Comparison of ENCODE assay signal across 8 mouse cellular contexts in the genomic region with DNA sequence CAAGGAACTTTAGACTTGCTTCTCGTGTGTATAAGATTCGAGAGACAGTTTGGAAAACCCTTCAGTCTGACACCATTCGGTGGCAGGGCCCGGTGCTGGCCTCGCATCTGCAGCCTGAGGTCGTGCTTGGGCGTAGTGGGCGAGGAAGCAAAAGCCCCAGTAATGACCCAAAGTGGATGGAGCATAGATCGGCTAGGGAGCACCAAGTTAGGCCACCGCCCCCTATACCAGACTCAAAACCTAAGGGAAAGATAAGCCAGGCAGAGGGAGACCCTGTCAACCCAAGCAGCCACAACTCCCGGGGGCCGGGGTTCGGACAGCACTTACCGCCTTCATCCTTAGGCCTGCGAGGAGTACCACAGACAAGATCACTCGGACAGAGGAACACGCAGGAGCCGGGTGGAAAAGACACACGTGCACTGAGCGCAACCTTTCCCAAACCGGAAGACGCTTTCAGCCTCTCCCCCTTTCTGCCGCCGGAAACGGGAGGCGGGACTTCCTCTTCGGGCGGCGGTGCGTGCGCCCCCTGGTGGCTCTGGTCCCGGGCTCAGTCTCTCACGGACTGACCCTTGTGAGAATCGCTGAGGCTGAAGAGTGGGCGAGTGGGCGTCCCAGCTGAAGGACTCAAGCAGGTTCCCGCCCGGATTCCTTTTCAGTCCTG. TPM values are rescaled to one million over a fixed set of nuclear protein-coding genes. Genes with fewer than 3 reads are reported as not detected.
DNase-seq lines count a peak whose midpoint lies in the region; ATAC-seq and TF ChIP-seq lines count a peak whose summit lies in the region.

A gene (minus strand): TSS at position 472 of the 661 bp plus-strand sequence.

- ATAC-seq in embryonic facial prominence, embryonic 13.5 days (ENCODE audit: insufficient number of reproducible peaks, insufficient read depth, low FRiP score, low TSS enrichment, low read depth): peak; percentile 90
- peak; percentile 96 for ATAC-seq in limb, embryonic 13.5 days (ENCODE audit: low FRiP score, low read depth)
- peak; percentile 98 for ATAC-seq in midbrain, embryonic 16.5 days

- peak within 1 kb of the TSS; percentile 87 for H3K4me3 ChIP-seq in embryonic facial prominence, embryonic 13.5 days
- H3K4me3 ChIP-seq in heart, adult 2 months: peak within 1 kb of the TSS; percentile 69
- H3K4me3 ChIP-seq in limb, embryonic 13.5 days: peak within 1 kb of the TSS; percentile 80
- peak within 1 kb of the TSS; percentile 89 for H3K4me3 ChIP-seq in midbrain, embryonic 16.5 days (ENCODE audit: low read depth, low read length)

- H3K27me3 ChIP-seq in embryonic facial prominence, embryonic 13.5 days: no peaks in the 10 kb centered on the region
- H3K27me3 ChIP-seq in heart, adult 2 months (ENCODE audit: control insufficient read depth, insufficient read depth, low read length): no peaks in the 10 kb centered on the region
- H3K27me3 ChIP-seq in limb, embryonic 13.5 days: no peaks in the 10 kb centered on the region
- H3K27me3 ChIP-seq in midbrain, embryonic 16.5 days (ENCODE audit: control insufficient read depth, insufficient read depth, low read depth, low read length): no peaks in the 10 kb centered on the region

- H3K4me2 ChIP-seq in embryonic facial prominence, embryonic 13.5 days: peak within 1 kb of the TSS; percentile 78
- peak within 1 kb of the TSS; percentile 89 for H3K4me2 ChIP-seq in limb, embryonic 13.5 days (replicated peaks)
- H3K4me2 ChIP-seq in midbrain, embryonic 16.5 days (ENCODE audit: low read length): peak within 1 kb of the TSS; percentile 97

- H3K9ac ChIP-seq in embryonic facial prominence, embryonic 13.5 days: peak within 1 kb of the TSS; percentile 86
- H3K9ac ChIP-seq in heart, adult 2 months (ENCODE audit: low read depth, low read length): peak within 1 kb of the TSS; percentile 69
- H3K9ac ChIP-seq in limb, embryonic 13.5 days: peak within 1 kb of the TSS; percentile 86
- peak within 1 kb of the TSS; percentile 89 for H3K9ac ChIP-seq in midbrain, embryonic 16.5 days (ENCODE audit: low read depth, low read length)

- peak within 1 kb of the TSS; percentile 66; the same call in 1 of the 2 replicates for H3K27ac ChIP-seq in embryonic facial prominence, embryonic 13.5 days
- H3K27ac ChIP-seq in heart, adult 2 months: peak within 1 kb of the TSS; percentile 84
- H3K27ac ChIP-seq in limb, embryonic 13.5 days: peak within 1 kb of the TSS; percentile 17; the same call in 1 of the 2 replicates
- H3K27ac ChIP-seq in midbrain, embryonic 16.5 days (ENCODE audit: low read length): peak within 1 kb of the TSS; percentile 72

- peak; percentile 65 for TF ChIP-seq POLR2A in heart, adult 2 months (IDR thresholded peaks at IDR 0.05; ENCODE audit: insufficient read depth, low read depth, low read length)

- TF ChIP-seq EP300 in heart, adult 2 months (IDR thresholded peaks at IDR 0.05; ENCODE audit: insufficient read depth, low read depth, low read length): peak; percentile 71; the same call in 1 of the 2 replicates

- H3K36me3 ChIP-seq in embryonic facial prominence, embryonic 13.5 days: peaks cover 24% of the 10 kb centered on the region
- no peaks in the 10 kb centered on the region for H3K36me3 ChIP-seq in heart, adult 2 months (ENCODE audit: control insufficient read depth, insufficient read depth, low read length)
- H3K36me3 ChIP-seq in limb, embryonic 13.5 days: peaks cover 28% of the 10 kb centered on the region
- H3K36me3 ChIP-seq in midbrain, embryonic 16.5 days (ENCODE audit: control insufficient read depth, insufficient read depth, low read length): peaks cover 11% of the 10 kb centered on the region

- under 1% methylated on average over 38 of the region's 38 CpGs for WGBS in embryonic facial prominence, embryonic 13.5 days
- under 1% methylated on average over 38 of the region's 38 CpGs for WGBS in heart, adult 2 months
- WGBS in limb, embryonic 13.5 days: under 1% methylated on average over 38 of the region's 38 CpGs
- WGBS in midbrain, embryonic 16.5 days: under 1% methylated on average over 34 of the region's 38 CpGs

- intact Hi-C loops in heart, adult 2 months (cut with DNase I): loop anchor here (1.0 kb wide), 1 partner anchor 17 kb away; a partner anchor contains a TSS

- H3K79me2 ChIP-seq in heart, adult 2 months (replicated peaks; ENCODE audit: control insufficient read depth, insufficient read depth, low read length): 0 out of 2 replicates have a peak, but pooled peaks cover 1% of the 10 kb centered on the region

- peak; percentile 91 for DNase-seq in 3134 (ENCODE audit: extremely low read depth, insufficient read length, low spot score)
- peak; percentile 96 for DNase-seq in adrenal gland, postnatal 36 days
- peak; percentile 92 to 98 for DNase-seq in heart, adult 2 months
- DNase-seq in kidney, adult 8-10 months: peak; percentile 86 to 93
- DNase-seq in spleen, postnatal 10 days (ENCODE audit: low spot score in 2 of 2): peak; percentile 97

- H3K9me3 ChIP-seq in embryonic facial prominence, embryonic 13.5 days: no peaks in the 10 kb centered on the region
- no peaks in the 10 kb centered on the region for H3K9me3 ChIP-seq in limb, embryonic 13.5 days
- H3K9me3 ChIP-seq in midbrain, embryonic 16.5 days (replicated peaks; ENCODE audit: control insufficient read depth, low read length, poor library complexity, severe bottlenecking): no peaks in the 10 kb centered on the region

- peak; percentile 100 for TF ChIP-seq CTCF in heart, adult 2 months (IDR thresholded peaks at IDR 0.05)

- peaks cover 10% of the 10 kb centered on the region for H3K4me1 ChIP-seq in embryonic facial prominence, embryonic 13.5 days
- peaks cover 3% of the 10 kb centered on the region for H3K4me1 ChIP-seq in heart, adult 2 months (ENCODE audit: control insufficient read depth, insufficient read depth, low read length)
- H3K4me1 ChIP-seq in limb, embryonic 13.5 days: peaks cover 12% of the 10 kb centered on the region
- H3K4me1 ChIP-seq in midbrain, embryonic 16.5 days (ENCODE audit: control insufficient read depth, insufficient read depth, low read length): peaks cover 10% of the 10 kb centered on the region

RNA-seq across cellular contexts. Expression of the gene that starts here (rescaled TPM):
- 10 to 100 TPM; 15.5 to 20.6 TPM for total RNA-seq in adrenal gland, postnatal 36 days (2021)
- polyA plus RNA-seq in embryonic facial prominence, embryonic 13.5 days (2015; fragmentation: Nextera tagmentation; extraction: Ambion mirVana): 8.1 and 8.4 TPM in 2 replicates
- total RNA-seq in heart, adult 2 months (2021): 1 to 10 TPM; 6.7 to 7.6 TPM
- 1.8 and 2.8 TPM in 2 replicates for polyA plus RNA-seq in heart, adult 2 months (2012; rRNA removed)
- 8.4 and 8.9 TPM in 2 replicates for polyA plus RNA-seq in limb, embryonic 13.5 days (2015; fragmentation: Nextera tagmentation; extraction: Ambion mirVana)
- polyA plus RNA-seq in midbrain, embryonic 16.5 days (2015; fragmentation: Nextera tagmentation; extraction: Ambion mirVana): 4.7 and 5.4 TPM in 2 replicates

Comparison
In these comparisons a context has a peak if more than half of its experiments do, and no peak if none do; other contexts are left out.
1. Peak in every context shown above with its lines: DNase-seq, ATAC-seq, H3K4me3 ChIP-seq and H3K27ac ChIP-seq.
2. H3K27ac ChIP-seq: peak in every context shown above with its lines; median percentile 84 in heart, adult 2 months; 72 in midbrain, embryonic 16.5 days; 66 in embryonic facial prominence, embryonic 13.5 days; 17 in limb, embryonic 13.5 days.